Mouse (Mus musculus) thymus, adult 2 months (tissue): ENCODE results near the gene Znrf1.

Experiments
- CTCF ChIP-seq: fragments of 200-500 bp; IDR thresholded peaks from 2 replicates; pipeline ENCODE4 v1.5.1; 2012; ENCODE audit warnings: mild to moderate bottlenecking, control low read depth, low read length, moderate library complexity, borderline replicate concordance; ENCODE audit not compliant: control insufficient read depth, poor library complexity, insufficient read depth; ENCODE audit errors: extremely low read depth
- POLR2A ChIP-seq: fragments of 200-500 bp; IDR thresholded peaks from 2 replicates; pipeline ENCODE4 v1.6.1; 2012; ENCODE audit warnings: mild to moderate bottlenecking, low read length, control low read depth, moderate library complexity; ENCODE audit not compliant: control insufficient read depth, poor library complexity, insufficient read depth; ENCODE audit errors: extremely low read depth

GRCm38 (mm10) chr8:111594044-111594840 lies 58.3 kb downstream of the Znrf1 start:
- TF ChIP-seq CTCF (no peak), POLR2A (no peak)
